Mouse (Mus musculus): ENCODE data around the gene Fig4. TPM values are rescaled to one million over a fixed set of nuclear protein-coding genes. Genes with fewer than 3 reads are reported as not detected.
A peak's percentile ranks its signal among the peaks of the same experiment; 100 is the strongest.

The Fig4 gene
- total RNA-seq (2021), result 10 to 100 TPM; 22.6 to 24.3 TPM
- long read RNA-seq, experiment 1, transcript Fig4-201 (23 exons, 3,282 nt), result major isoform, 47 of 56 reads
- long read RNA-seq, experiment 1, partial matches to known transcripts, result 2 of 56 reads
- long read RNA-seq, experiment 1, other reads (novel, unspliced or antisense), result 7 of 56 reads
- long read RNA-seq, experiment 2, transcript Fig4-201 (23 exons, 3,282 nt), result major isoform, 41 of 50 reads
- long read RNA-seq, experiment 2, partial matches to known transcripts, result 2 of 50 reads
- long read RNA-seq, experiment 2, other reads (novel, unspliced or antisense), result 7 of 50 reads

- intact Hi-C loops (cut with DNase I), result loop anchor here (5.0 to 10.0 kb wide), 3 partner anchors 152 to 382 kb away; partner anchors contain the start of gene Zbtb24
- peak; percentile 89 to 91 for DNase-seq
Observed at GRCm38 (mm10) chr10:41302689-41303431, at the start of gene Fig4. Gene Fig4 (minus strand): TSS chr10:41303260.

GRCm38 (mm10) chr10:41341346-41341745, 38.3 kb upstream of the Fig4 start:
- intact Hi-C loops (cut with DNase I), result no loop called here

GRCm38 (mm10) chr10:41332533-41333043, 29.5 kb upstream of the Fig4 start:
- DNase-seq, result peak in 1 of 2 experiments; percentile 4
- intact Hi-C loops (cut with DNase I), result no loop called here

More at GRCm38 (mm10) chr10:41341346-41341745, 38.3 kb upstream of the Fig4 start:
- DNase-seq, result no peak

GRCm38 (mm10) chr10:41315866-41316265, 12.8 kb upstream of the Fig4 start:
- no peak for DNase-seq
- intact Hi-C loops (cut with DNase I), result no loop called here

- intact Hi-C loops (cut with DNase I), result loop anchor here (10.0 kb wide), 2 partner anchors 147 to 377 kb away; partner anchors contain the start of gene Zbtb24
Observed at GRCm38 (mm10) chr10:41308205-41308604, 5.1 kb upstream of the Fig4 start.

GRCm38 (mm10) chr10:41304961-41305455, 1.9 kb upstream of the Fig4 start:
- intact Hi-C loops (cut with DNase I), result loop anchor here (5.0 to 10.0 kb wide), 3 partner anchors 150 to 380 kb away; partner anchors contain the start of gene Zbtb24
- DNase-seq, result peak in 1 of 2 experiments; percentile 13

More at GRCm38 (mm10) chr10:41308205-41308604, 5.1 kb upstream of the Fig4 start:
- DNase-seq, result no peak

- intact Hi-C loops (cut with DNase I), result loop anchor here (5.0 to 10.0 kb wide), 3 partner anchors 151 to 381 kb away; partner anchors contain the start of gene Zbtb24
- peak; percentile 82 to 87 for DNase-seq
Observed at GRCm38 (mm10) chr10:41303639-41304444, 782 bp upstream of the Fig4 start, which contains the start of gene Ak9. Gene Ak9 (plus strand): TSS chr10:41303980.

GRCm38 (mm10) chr10:41300161-41300560, 2.9 kb downstream of the Fig4 start:
- intact Hi-C loops (cut with DNase I), result loop anchor here (5.0 to 10.0 kb wide), 3 partner anchors 155 to 385 kb away; partner anchors contain the start of gene Zbtb24
- DNase-seq, result no peak

- no peak for DNase-seq
- intact Hi-C loops (cut with DNase I), result no loop called here
Observed at GRCm38 (mm10) chr10:41295145-41295544, 7.9 kb downstream of the Fig4 start.

- intact Hi-C loops (cut with DNase I), result no loop called here
- no peak for DNase-seq
Observed at GRCm38 (mm10) chr10:41294734-41295133, 8.3 kb downstream of the Fig4 start.

GRCm38 (mm10) chr10:41293019-41293418, 10.0 kb downstream of the Fig4 start:
- DNase-seq, result peak in 1 of 2 experiments; percentile 42
- intact Hi-C loops (cut with DNase I), result no loop called here

GRCm38 (mm10) chr10:41291021-41291420, 12.0 kb downstream of the Fig4 start:
- no peak for DNase-seq
- intact Hi-C loops (cut with DNase I), result no loop called here

GRCm38 (mm10) chr10:41288771-41289415, 14.2 kb downstream of the Fig4 start:
- intact Hi-C loops (cut with DNase I), result loop anchor here (2.0 kb wide), 1 partner anchor 284 kb away; no protein-coding TSS in a partner anchor

GRCm38 (mm10) chr10:41288074-41288473, 15.0 kb downstream of the Fig4 start:
- intact Hi-C loops (cut with DNase I), result loop anchor here (2.0 kb wide), 1 partner anchor 283 kb away; no protein-coding TSS in a partner anchor
- no peak for DNase-seq

More at GRCm38 (mm10) chr10:41288771-41289415, 14.2 kb downstream of the Fig4 start:
- peak; percentile 75 to 92 for DNase-seq

GRCm38 (mm10) chr10:41287618-41288017, 15.4 kb downstream of the Fig4 start:
- intact Hi-C loops (cut with DNase I), result loop anchor here (2.0 kb wide), 1 partner anchor 283 kb away; no protein-coding TSS in a partner anchor
- no peak for DNase-seq

- intact Hi-C loops (cut with DNase I), result loop anchor here (5.0 kb wide), 1 partner anchor 635 kb away; no protein-coding TSS in a partner anchor
- DNase-seq, result no peak
Observed at GRCm38 (mm10) chr10:41282086-41282485, 21.0 kb downstream of the Fig4 start.

- intact Hi-C loops (cut with DNase I), result loop anchor here (5.0 kb wide), 1 partner anchor 633 kb away; no protein-coding TSS in a partner anchor
- no peak for DNase-seq
Observed at GRCm38 (mm10) chr10:41280796-41281195, 22.3 kb downstream of the Fig4 start.

GRCm38 (mm10) chr10:41280177-41280576, 22.9 kb downstream of the Fig4 start:
- no peak for DNase-seq
- intact Hi-C loops (cut with DNase I), result loop anchor here (5.0 kb wide), 1 partner anchor 633 kb away; no protein-coding TSS in a partner anchor

- intact Hi-C loops (cut with DNase I), result no loop called here
- no peak for DNase-seq
Observed at GRCm38 (mm10) chr10:41278808-41279207, 24.3 kb downstream of the Fig4 start.

Measured in heart, postnatal 14 days (tissue).